Mouse (Mus musculus) MEL (cell line): ENCODE data around the gene Mybpc3. TPM values are rescaled to one million over a fixed set of nuclear protein-coding genes. Genes with fewer than 3 reads are reported as not detected.

Experiments used
- DNase-seq: peaks from one replicate; pipeline ENCODE4 v3.0.0; 2011; ENCODE audit warnings: low read depth, low spot score
- H3K27ac ChIP-seq: 2 replicates; pipeline ENCODE4 v1.5.1; 2012; ENCODE audit warnings: low read depth, mild to moderate bottlenecking, control low read depth, low read length, moderate library complexity; ENCODE audit not compliant: control insufficient read depth
- H3K27me3 ChIP-seq, 2 experiments: fragments of 150-350 bp in 1 of 2; sonication (generic) in 1 of 2; 2 replicates each; pipeline ENCODE4 v1.6.1; 2012; ENCODE audit warnings: low read length in 2 of 2, mild to moderate bottlenecking in 2 of 2, improper control_type of control experiment in 1 of 2, moderate library complexity in 1 of 2; ENCODE audit not compliant: insufficient read depth in 2 of 2, control insufficient read depth in 1 of 2
- H3K36me3 ChIP-seq, 2 experiments: 2 replicates each; pipeline ENCODE4 v1.6.1; 2012 to 2014; ENCODE audit warnings: low read length in 2 of 2, improper control_type of control experiment in 1 of 2, inconsistent platforms in 1 of 2, mild to moderate bottlenecking in 1 of 2; ENCODE audit not compliant: insufficient read depth in 2 of 2, control insufficient read depth in 1 of 2
- H3K4me1 ChIP-seq, 2 experiments: fragments of 150-350 bp in 1 of 2; sonication (generic) in 1 of 2; 2 replicates each; pipeline ENCODE4 v1.6.1; 2012; ENCODE audit warnings: low read length in 2 of 2, improper control_type of control experiment in 1 of 2, mild to moderate bottlenecking in 1 of 2; ENCODE audit not compliant: insufficient read depth in 2 of 2, control insufficient read depth in 1 of 2
- H3K4me3 ChIP-seq, 2 experiments: fragments of 150-350 bp in 1 of 2; sonication (generic) in 1 of 2; 2 replicates each; pipeline ENCODE4 v1.5.1; 2012; ENCODE audit warnings: low read depth in 2 of 2, low read length in 2 of 2, mild to moderate bottlenecking in 2 of 2, moderate library complexity in 2 of 2, control low read depth in 1 of 2, improper control_type of control experiment in 1 of 2; ENCODE audit not compliant: control insufficient read depth in 1 of 2, insufficient read depth in 1 of 2
- H3K79me2 ChIP-seq: 2 replicates; pipeline ENCODE4 v1.6.1; 2012; ENCODE audit warnings: mild to moderate bottlenecking, low read length, moderate library complexity; ENCODE audit not compliant: control insufficient read depth, poor library complexity, insufficient read depth
- H3K9ac ChIP-seq: 2 replicates; pipeline ENCODE4 v1.6.1; 2012; ENCODE audit warnings: low read depth, mild to moderate bottlenecking, control low read depth, low read length, moderate library complexity; ENCODE audit not compliant: control insufficient read depth, poor library complexity, severe bottlenecking
- H3K9me3 ChIP-seq: fragments of 150-350 bp; sonication (generic); replicated peaks from 2 replicates; pipeline ENCODE4 v1.6.1; 2012; ENCODE audit warnings: mild to moderate bottlenecking, low read length, improper control_type of control experiment, moderate library complexity; ENCODE audit not compliant: insufficient read depth
- BHLHE40 ChIP-seq: IDR thresholded peaks from 2 replicates; pipeline ENCODE4 v1.6.1; 2012; ENCODE audit warnings: low read depth, mild to moderate bottlenecking, inconsistent platforms, low read length, improper control_type of control experiment, borderline replicate concordance
- CHD1 ChIP-seq: IDR thresholded peaks from 2 replicates; pipeline ENCODE4 v1.6.1; 2012; ENCODE audit warnings: low read depth, mild to moderate bottlenecking, inconsistent platforms, low read length, improper control_type of control experiment
- E2F4 ChIP-seq: IDR thresholded peaks from 2 replicates; pipeline ENCODE4 v1.6.1; 2011; ENCODE audit warnings: low read depth, low read length, improper control_type of control experiment, borderline replicate concordance
- ELF1 ChIP-seq: IDR thresholded peaks from 2 replicates; pipeline ENCODE4 v1.6.1; 2014; ENCODE audit warnings: low read depth, mild to moderate bottlenecking, inconsistent platforms, low read length, improper control_type of control experiment, moderate library complexity
- EP300 ChIP-seq, 2 experiments: IDR thresholded peaks; 2 replicates each; pipeline ENCODE4 v1.6.1; 2011; ENCODE audit warnings: improper control_type of control experiment in 2 of 2, low read length in 2 of 2, low read depth in 1 of 2, mild to moderate bottlenecking in 1 of 2
- ETS1 ChIP-seq: IDR thresholded peaks from 2 replicates; pipeline ENCODE4 v1.6.1; 2012; ENCODE audit warnings: low read depth, mild to moderate bottlenecking, inconsistent platforms, low read length, improper control_type of control experiment, moderate library complexity
- GABPA ChIP-seq: IDR thresholded peaks from 2 replicates; pipeline ENCODE4 v1.6.1; 2012; ENCODE audit warnings: low read depth, mild to moderate bottlenecking, inconsistent platforms, low read length, improper control_type of control experiment, moderate library complexity
- GATA1 ChIP-seq: IDR thresholded peaks from 2 replicates; pipeline ENCODE4 v1.6.1; 2011; ENCODE audit warnings: low read depth, low read length, improper control_type of control experiment
- KAT2A ChIP-seq: conservative IDR thresholded peaks from 2 replicates; pipeline ENCODE4 v1.6.1; 2012; ENCODE audit warnings: low read depth, low read length, improper control_type of control experiment, inconsistent platforms
- MAFK ChIP-seq: IDR thresholded peaks from 2 replicates; pipeline ENCODE4 v1.6.1; 2011; ENCODE audit warnings: low read depth, mild to moderate bottlenecking, low read length, improper control_type of control experiment, borderline replicate concordance
- MAX ChIP-seq: IDR thresholded peaks from 2 replicates; pipeline ENCODE4 v1.6.1; 2011; ENCODE audit warnings: low read length, improper control_type of control experiment
- MEF2A ChIP-seq: IDR thresholded peaks from 2 replicates; pipeline ENCODE4 v1.6.1; 2014; ENCODE audit warnings: low read depth, mild to moderate bottlenecking, inconsistent platforms, low read length, improper control_type of control experiment; ENCODE audit not compliant: poor library complexity, insufficient replicate concordance, severe bottlenecking; ENCODE audit errors: extremely low read depth
- MXI1 ChIP-seq: IDR thresholded peaks from 2 replicates; pipeline ENCODE4 v1.6.1; 2011; ENCODE audit warnings: mild to moderate bottlenecking, low read depth, low read length, improper control_type of control experiment
- MYC ChIP-seq: IDR thresholded peaks from 2 replicates; pipeline ENCODE4 v1.6.1; 2011; ENCODE audit warnings: low read depth, mild to moderate bottlenecking, low read length, improper control_type of control experiment, moderate library complexity
- POLR2A ChIP-seq, 2 experiments: IDR thresholded peaks; 2 replicates each; pipeline ENCODE4 v1.6.1; 2011 to 2012; ENCODE audit warnings: low read length in 2 of 2, mild to moderate bottlenecking in 2 of 2, control low read depth in 1 of 2, improper control_type of control experiment in 1 of 2, low read depth in 1 of 2, moderate library complexity in 1 of 2; ENCODE audit not compliant: control insufficient read depth in 1 of 2, insufficient read depth in 1 of 2, poor library complexity in 1 of 2
- POLR2AphosphoS5 ChIP-seq: IDR thresholded peaks from 2 replicates; pipeline ENCODE4 v1.6.1; 2012; ENCODE audit warnings: low read depth, borderline replicate concordance, mild to moderate bottlenecking, inconsistent platforms, low read length, moderate library complexity, mixed read lengths
- RAD21 ChIP-seq: IDR thresholded peaks from 2 replicates; pipeline ENCODE4 v1.6.1; 2011; ENCODE audit warnings: mild to moderate bottlenecking, low read depth, low read length, improper control_type of control experiment
- SMC3 ChIP-seq: IDR thresholded peaks from 2 replicates; pipeline ENCODE4 v1.6.1; 2011; ENCODE audit warnings: low read depth, low read length, improper control_type of control experiment
- TBP ChIP-seq: IDR thresholded peaks from 2 replicates; pipeline ENCODE4 v1.8.0; 2011; ENCODE audit warnings: low read depth, low read length, improper control_type of control experiment
- TCF12 ChIP-seq: IDR thresholded peaks from 2 replicates; pipeline ENCODE4 v1.6.1; 2014; ENCODE audit warnings: low read depth, mild to moderate bottlenecking, inconsistent platforms, low read length, improper control_type of control experiment, moderate library complexity
- UBTF ChIP-seq: IDR thresholded peaks from 2 replicates; pipeline ENCODE4 v1.6.1; 2012; ENCODE audit warnings: low read depth, mild to moderate bottlenecking, inconsistent platforms, low read length, improper control_type of control experiment, moderate library complexity, borderline replicate concordance; ENCODE audit not compliant: insufficient read depth
- USF1 ChIP-seq: IDR thresholded peaks from 2 replicates; pipeline ENCODE4 v1.6.1; 2014; ENCODE audit warnings: low read depth, mild to moderate bottlenecking, inconsistent platforms, low read length, improper control_type of control experiment, moderate library complexity
- ZNF384 ChIP-seq: IDR thresholded peaks from 2 replicates; pipeline ENCODE4 v1.6.1; 2012; ENCODE audit warnings: low read depth, mild to moderate bottlenecking, inconsistent platforms, low read length, improper control_type of control experiment
- polyA plus RNA-seq, 2 experiments: library from polyadenylated mRNA; stranded (reverse) in 1 of 2; unstranded in 1 of 2; fragments of >175 nt in 1 of 2; fragments of >200 nt in 1 of 2; gene quantifications; 2 replicates each; pipeline versions ENCODE4 v1.2.1 to v1.2.4; 2012; ENCODE audit warnings: low replicate concordance in 2 of 2, low read depth in 1 of 2; ENCODE audit not compliant: insufficient read length in 2 of 2, insufficient read depth in 1 of 2, missing spikeins in 1 of 2
- total RNA-seq: library from RNA; depleted of rRNA; stranded (reverse); fragments of 300-350 nt; gene quantifications from 2 replicates; pipeline ENCODE4 v1.2.3, GENCODE M21; 2012

Mybpc3 gene
- total and polyA plus RNA-seq, 3 experiments = 0.19 to 0.50 TPM; not detected in 1

DNA sequence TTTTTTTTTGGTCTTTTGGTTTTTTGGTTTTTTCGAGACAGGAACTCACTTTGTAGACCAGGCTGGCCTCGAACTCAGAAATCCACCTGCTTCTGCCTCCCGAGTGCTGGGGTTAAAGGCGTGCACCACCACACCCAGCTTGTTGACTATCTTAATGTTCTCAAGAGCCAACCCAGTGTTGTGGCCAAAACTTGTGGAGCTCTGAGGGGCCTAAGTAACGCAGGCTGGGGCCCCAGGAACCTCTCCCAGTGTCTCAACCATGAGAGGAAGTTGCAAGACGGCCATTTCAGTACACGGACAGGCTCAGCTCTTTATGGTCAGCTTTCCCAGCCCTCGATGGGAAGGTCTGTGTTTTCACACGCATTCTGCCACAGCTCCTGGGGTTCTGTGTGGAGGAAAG, 29.0 kb upstream of the Mybpc3 start:
- peaks cover 0 to 38% of the 10 kb centered on the region in 2 experiments; a peak in 2 of 4 replicates for H3K36me3 ChIP-seq
- peaks cover 2 to 49% of the 10 kb centered on the region in 2 experiments; a peak in 3 of 4 replicates for H3K4me1 ChIP-seq
- peaks cover 1% of the 10 kb centered on the region; the same call in 1 of the 2 replicates for H3K79me2 ChIP-seq
- peak overlapping the region; percentile 44 for H3K9ac ChIP-seq
- H3K9me3 ChIP-seq = no peaks in the 10 kb centered on the region
- H3K4me3 ChIP-seq = no peak overlapping the region
- DNase-seq = peak; percentile 68
- TF ChIP-seq MXI1 = no peak
- TF ChIP-seq MEF2A = no peak
- no peak for TF ChIP-seq BHLHE40
- no peak for TF ChIP-seq GABPA
- TF ChIP-seq TCF12 = no peak
- TF ChIP-seq USF1 = no peak
- no peak for TF ChIP-seq UBTF
- TF ChIP-seq SMC3 = no peak
- no peak for TF ChIP-seq TBP
- TF ChIP-seq ETS1 = 0 out of 2 replicates have a peak, but pooled peaks have one; percentile 2
- TF ChIP-seq MAFK = no peak
- TF ChIP-seq MYC = no peak
- TF ChIP-seq RAD21 = no peak
- peak; percentile 6; the same call in 1 of the 2 replicates for TF ChIP-seq ZNF384
- TF ChIP-seq EP300 (IDR thresholded peaks at IDR 0.05; ENCODE audit: low read depth in 1 of 2, low read length in 2 of 2) = 0 out of 4 replicates have a peak, but pooled peaks of 1 of the 2 experiments have one; percentile 15
- no peak for TF ChIP-seq POLR2AphosphoS5
- no peak for TF ChIP-seq GATA1
- TF ChIP-seq ELF1 = no peak
- TF ChIP-seq MAX = no peak
- no peak for TF ChIP-seq POLR2A (IDR thresholded peaks at IDR 0.05; ENCODE audit: control insufficient read depth in 1 of 2, insufficient read depth in 1 of 2, low read depth in 1 of 2, low read length in 2 of 2, poor library complexity in 1 of 2)
- no peak for TF ChIP-seq E2F4
- no peaks in the 10 kb centered on the region for H3K27me3 ChIP-seq
- H3K27ac ChIP-seq = peak overlapping the region; percentile 99

DNA sequence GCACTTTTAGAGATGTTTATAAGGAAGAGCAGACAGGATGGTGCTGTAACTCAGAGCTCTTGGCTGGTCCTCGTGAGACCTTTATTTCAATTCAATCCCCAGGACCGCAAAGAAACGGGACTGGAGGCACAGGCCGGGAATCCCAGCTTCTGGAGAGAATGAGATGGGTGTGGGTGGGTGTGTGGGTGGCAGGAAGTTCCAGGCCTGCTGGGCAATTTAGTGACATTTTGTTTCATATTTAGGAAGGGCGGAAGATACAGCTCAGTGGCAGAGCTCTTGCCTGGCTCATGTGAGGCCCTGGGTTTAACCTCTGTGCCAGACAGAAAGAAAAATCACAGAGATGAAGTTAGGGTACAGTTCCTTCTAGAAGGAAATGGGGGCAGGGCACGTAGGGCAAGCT, 27.7 kb upstream of the Mybpc3 start:
- H3K9me3 ChIP-seq = no peaks in the 10 kb centered on the region
- H3K27me3 ChIP-seq = no peaks in the 10 kb centered on the region
- H3K36me3 ChIP-seq = peaks cover 0 to 38% of the 10 kb centered on the region in 2 experiments; a peak in 2 of 4 replicates
- peaks cover 1% of the 10 kb centered on the region; the same call in 1 of the 2 replicates for H3K79me2 ChIP-seq
- DNase-seq = no peak
- no peak overlapping the region for H3K4me3 ChIP-seq
- H3K9ac ChIP-seq = peak overlapping the region; percentile 35
- TF ChIP-seq MYC = no peak
- no peak for TF ChIP-seq POLR2A (IDR thresholded peaks at IDR 0.05; ENCODE audit: control insufficient read depth in 1 of 2, insufficient read depth in 1 of 2, low read depth in 1 of 2, low read length in 2 of 2, poor library complexity in 1 of 2)
- no peak for TF ChIP-seq GATA1
- no peak for TF ChIP-seq ETS1
- no peak for TF ChIP-seq ZNF384
- no peak for TF ChIP-seq CHD1
- TF ChIP-seq KAT2A = no peak
- H3K4me1 ChIP-seq = peaks cover 2 to 46% of the 10 kb centered on the region in 2 experiments; a peak in 3 of 4 replicates
- H3K27ac ChIP-seq = peak overlapping the region; percentile 99
